Mouse (Mus musculus) 3134 (cell line): Measurements from ENCODE around the gene Rprml.
"Not testable (repeated sequence)": the region's sequence is repeated elsewhere in the genome, so short reads cannot be mapped to it uniquely, and the experiment has no call there.

ENCODE experiments used
- DNase-seq: peaks from one replicate; pipeline ENCODE4 v3.0.0-alpha.2; 2011; ENCODE audit warnings: low spot score; ENCODE audit not compliant: insufficient read length; ENCODE audit errors: extremely low read depth

Rprml gene

DNA sequence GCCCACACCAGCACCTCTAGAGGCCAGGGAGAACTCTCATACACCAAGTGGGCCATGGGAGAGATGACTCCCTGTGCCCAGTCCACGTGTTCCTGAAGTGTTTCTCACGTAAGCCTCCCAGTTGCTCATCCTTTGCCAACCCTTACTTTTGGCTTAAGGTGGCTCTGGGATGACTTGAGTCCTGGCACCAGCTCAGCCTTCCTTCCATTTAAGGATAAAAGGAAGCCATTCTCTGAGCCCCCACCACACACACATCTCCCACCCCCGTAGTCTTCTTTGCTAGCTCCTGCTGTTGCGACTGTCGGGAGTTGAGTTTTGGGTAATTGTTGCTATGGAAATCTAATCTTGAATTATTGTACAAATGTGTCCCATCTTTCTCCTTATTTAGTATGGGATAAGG, 13.2 kb downstream of the Rprml start:
- no peak for DNase-seq

DNA sequence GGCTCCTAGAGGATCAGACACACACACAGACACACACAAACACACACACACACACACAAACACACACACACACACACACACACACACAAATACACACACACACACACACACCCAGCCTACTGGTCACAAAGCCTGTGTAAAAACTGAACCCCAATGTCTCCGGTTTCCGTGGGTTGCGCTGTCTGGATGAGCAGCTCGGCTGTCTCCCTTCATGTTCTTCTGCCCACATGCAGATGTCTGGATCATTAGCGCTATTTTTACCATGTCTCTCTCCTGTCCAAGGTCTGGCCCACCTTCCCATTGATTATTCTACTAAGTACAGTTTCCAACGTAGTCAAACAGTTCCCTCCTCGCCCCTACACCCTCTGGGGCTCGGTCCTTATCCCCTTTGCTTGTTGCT, 13.7 kb downstream of the Rprml start:
- no peak for DNase-seq

DNA sequence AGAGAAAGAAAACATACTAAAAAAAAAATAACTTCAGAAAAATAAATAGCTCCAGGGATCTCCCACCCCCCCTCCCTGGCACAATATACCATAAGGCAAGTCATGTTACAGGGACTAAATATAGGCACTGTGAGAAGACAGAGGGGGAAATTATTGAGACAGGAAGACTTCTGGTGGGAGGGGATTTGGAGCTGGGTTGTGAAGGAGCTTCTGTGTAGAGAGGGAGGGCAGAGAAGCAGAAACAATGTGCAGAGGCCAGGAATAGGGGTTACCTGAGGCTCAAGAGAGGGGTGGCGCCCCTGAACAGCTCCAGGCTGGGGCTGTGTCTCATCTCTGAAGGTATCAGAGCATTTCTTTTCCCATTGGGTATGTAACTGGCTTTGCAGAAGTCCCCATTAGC, 16.3 kb downstream of the Rprml start:
- no peak for DNase-seq

DNA sequence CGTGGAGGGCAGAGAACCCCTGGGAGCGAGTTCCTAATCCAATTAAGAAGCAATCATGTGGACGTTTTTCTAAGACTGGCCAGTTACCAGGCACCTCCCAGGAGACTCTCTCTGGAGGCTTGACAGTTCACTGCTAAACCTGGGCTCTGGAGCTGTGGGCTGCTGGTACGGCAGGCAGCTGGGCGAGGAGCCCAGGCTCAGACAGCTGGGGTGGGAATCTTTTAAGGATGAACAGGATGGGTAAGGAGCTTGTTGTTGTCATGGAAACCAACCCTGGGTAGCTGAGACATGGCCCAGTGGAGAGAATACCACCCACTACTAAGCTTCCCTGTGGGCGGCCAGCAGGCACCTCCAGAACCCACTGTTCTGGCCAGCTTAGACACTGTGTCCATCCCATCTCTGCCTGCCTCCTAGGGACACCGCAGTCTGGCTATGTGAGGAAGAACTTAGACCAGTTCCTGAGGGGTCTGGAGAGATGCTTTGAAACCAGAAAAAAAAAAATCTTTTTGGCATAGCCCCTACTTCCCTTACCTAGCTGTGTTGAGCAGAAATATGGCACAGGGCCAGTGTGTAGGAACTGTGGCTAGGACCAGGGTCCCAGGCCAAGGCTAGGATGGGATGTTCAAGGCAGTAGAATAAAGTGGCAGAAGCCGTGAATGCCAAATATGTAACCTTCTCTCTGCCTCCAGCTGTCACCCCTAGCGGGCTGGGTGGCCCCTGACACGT, 17.0 kb downstream of the Rprml start:
- DNase-seq, result no peak

DNA sequence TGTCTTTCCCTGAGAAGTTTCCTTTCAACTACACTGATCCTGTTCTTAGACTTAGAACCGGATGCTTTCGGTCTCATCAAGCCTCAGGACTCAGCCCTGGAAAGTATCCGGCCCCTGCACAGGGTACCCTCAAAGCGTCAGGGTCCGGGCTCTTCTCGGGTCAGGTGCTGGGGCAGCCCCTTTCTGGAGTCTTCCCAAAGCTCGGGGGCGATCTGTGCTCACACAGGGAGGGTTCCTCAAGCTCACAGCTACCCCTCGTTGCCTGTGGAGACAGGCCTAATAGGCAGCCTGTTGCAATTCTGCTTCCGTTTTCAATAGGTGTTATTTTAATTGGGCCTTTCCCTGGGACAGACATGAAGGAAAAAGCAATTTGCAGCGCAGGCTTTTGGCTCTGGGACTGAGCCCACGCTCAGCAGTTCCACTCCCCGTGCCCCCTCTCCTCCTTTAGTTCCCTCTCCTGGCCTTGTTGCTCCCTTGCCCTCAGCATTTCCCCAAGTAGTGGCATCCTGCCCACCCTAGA, 17.6 kb downstream of the Rprml start:
- no peak for DNase-seq

DNA sequence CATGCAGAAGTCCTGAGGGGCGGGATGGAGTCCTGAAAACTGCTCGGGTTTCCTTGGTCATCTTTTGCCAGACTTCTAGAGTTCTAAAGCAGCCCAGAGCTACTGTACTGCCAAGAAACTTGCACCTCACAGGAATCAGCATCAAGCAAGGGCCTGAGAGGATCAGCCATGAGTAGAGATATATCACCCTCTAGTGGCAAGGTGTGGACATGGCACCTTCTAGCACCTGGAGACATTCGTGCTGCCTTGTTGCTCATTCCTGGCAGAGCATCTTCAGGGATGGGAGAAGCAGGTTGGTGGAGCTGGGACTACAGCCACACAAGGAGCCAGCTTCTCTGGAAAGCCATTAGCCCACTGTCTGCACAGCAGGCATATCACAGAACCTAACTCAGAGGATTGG, 26.2 kb downstream of the Rprml start:
- DNase-seq, result no peak

DNA sequence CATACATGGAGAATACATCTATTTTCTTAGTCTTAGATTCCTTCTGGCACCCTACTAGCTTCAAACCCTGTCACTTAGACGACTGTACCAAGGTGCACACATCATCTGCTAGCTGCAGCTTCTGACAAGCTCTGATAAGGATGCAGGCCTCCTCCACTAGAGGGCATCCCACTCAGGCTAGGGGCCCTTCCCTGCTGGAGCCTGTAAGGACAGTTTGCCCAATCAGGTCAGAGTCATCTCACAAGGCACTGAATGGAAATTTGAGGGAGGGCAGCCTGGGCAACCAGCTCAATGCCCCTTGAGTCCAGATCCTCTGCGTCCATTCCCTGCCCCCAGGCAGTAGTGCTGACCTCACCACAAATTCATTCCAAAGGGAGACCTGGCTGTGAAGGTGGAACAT, 27.7 kb downstream of the Rprml start:
- DNase-seq, result not testable (repeated sequence)

DNA sequence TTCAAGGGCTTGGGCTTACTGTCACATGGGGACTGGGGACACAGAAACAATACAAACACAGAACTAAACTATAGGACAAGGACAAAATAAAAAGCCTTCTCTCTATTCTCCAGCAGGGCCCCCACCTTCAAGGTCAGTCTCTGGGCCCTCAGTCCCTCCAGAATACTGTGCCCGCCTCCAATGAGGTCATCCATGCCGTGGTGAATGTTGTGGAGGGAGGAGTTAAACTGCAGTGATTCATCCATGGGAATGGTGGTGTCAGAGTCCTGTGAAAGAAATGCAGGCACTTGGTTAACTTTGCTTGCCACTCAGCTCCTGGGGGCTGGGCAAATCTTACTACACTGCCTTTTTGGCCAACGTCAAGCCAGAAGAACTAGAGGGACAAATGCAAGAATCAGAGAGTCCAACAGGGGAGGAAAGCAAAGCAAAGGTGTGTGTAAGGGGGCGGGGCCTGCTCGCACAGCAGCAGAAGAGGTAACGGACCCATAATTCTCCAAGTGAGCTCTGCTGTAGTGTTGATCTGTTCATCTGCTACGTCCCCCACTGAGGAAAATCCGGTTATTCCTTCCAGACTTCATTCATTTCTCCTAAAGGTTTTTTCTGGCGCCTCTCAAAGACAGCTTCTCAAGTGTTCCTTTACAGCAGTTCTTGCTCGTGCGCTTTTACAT, 34.4 kb downstream of the Rprml start:
- peak; percentile 58 for DNase-seq

DNA sequence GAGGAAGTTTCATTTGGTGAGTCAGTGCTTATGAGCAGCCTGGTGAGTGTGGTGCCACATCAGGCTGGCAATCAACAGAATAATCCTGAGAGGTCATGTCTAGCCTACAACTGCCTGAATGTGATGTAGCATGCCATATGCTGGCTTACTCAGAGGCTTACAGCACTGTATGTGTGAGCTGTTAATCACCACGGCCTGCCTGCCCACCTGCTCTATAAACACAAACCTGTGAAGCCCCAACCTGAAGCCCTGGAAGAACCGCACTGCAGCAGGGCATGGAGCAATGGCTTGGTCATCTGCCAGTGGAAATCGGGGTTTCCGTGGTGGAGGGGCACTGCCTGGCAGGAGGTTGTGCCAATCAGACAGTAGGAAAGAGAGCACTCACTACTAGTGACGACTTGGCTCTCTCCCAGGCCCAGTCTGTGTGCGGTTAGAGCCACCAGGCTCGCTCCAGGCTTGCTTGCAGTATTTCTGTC, 35.9 kb downstream of the Rprml start:
- DNase-seq, result peak; percentile 84

DNA sequence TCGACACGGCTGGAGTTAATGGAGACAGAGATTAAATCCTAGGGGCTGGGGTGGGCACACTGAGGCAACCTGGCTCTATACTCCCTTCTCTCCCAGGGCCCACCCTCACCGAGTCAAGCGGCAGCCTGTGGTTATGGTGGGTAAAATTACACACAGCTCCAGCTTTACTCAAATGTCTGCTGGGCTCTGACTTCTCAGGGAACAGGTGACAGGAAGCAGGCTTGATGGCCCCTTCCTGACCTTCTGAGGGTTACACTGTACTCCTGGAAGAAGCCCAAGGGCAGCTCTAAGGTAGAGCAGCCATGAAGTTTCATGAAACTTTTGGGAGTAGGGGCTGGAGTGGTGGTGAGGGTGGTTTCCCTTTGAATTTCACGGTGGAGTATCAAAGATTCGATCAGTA, 37.3 kb downstream of the Rprml start:
- no peak for DNase-seq

DNA sequence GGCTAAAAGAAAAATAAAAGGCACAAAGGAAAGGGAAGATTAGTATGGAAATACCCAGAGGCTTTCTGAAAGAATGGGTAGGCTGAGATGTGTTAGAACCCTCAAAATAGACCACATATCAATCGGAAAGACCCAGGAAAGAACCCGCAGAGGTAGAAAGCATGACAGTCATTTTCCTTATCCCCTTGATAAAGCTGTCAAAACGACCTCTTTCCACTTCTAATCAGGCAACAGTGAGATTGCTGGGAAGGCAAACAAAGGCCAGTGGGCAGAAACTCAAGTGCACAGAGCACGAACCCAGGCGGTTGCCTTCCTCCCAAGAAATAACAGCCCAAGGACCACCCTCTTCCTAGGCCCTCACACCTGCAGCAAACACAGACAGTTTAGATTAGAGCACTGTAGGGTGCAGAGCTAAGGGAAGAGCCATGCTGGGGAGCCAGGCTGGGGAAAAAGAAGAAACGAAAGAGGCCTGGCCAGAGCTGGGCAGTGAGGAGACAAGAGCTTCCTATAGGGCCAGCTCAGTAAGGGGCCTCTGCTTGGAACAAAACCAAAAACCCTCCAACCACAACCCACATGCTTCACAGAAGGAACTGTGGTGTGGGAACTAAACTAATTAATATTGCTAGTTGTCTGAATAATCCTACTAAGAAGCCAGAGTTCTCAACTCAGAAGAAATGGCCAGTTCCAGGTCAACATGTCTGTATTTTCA, 39.1 kb downstream of the Rprml start:
- DNase-seq, result no peak

DNA sequence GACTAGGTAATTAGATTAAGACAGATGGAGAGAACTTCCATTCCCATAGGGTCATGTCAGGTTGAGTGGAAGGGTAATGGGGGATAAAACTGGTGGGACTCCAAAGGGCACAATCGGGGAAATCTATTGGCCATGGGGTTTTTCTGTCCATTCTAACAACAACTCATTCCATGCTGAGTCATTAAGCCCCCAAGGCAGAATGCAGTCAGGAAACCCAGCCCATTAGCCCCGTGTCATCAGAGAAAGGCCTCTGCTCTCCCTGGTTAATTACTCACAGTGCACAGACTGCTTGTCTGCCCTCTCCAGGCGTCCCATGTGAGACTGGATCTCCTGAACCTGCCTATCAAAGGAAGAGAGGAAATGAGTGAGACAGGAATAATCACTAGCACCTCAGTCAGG, 39.6 kb downstream of the Rprml start:
- no peak for DNase-seq

DNA sequence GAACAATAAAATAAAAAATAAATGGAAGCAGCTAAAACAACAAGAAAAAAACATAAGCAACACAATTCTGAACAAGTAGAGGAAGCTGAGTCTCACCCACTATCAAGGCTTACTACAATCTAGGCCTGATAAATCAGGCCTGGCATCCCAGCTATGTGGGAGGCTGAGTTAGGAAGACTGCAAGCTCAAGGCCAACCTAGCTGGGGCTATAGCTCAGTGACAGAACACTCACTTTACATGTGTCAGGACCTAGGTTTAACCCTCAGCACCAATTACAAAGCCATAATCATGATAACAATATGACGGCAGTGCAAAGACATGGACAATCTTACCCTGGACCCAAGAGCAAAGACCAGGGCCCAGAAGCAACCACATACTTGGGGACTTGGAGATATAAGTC, 41.7 kb downstream of the Rprml start:
- no peak for DNase-seq

DNA sequence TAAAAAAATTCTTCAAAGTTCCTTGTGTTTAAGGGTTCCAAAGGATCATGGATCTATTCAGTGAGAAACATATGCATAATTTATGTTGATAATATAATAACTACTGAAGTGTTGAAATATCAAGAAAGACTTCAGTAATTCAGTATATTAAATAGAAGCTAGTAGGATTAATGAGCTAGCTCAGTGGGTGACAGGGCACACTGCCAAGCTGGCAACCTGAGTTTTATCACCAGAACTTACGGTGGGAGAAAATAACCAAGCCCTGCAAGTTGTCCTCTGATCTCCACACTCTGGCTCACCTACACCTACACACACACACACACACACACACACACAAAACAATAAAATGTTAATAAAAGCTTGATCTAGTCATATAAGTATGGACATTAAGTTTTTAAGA, 43.9 kb downstream of the Rprml start:
- DNase-seq, result no peak

DNA sequence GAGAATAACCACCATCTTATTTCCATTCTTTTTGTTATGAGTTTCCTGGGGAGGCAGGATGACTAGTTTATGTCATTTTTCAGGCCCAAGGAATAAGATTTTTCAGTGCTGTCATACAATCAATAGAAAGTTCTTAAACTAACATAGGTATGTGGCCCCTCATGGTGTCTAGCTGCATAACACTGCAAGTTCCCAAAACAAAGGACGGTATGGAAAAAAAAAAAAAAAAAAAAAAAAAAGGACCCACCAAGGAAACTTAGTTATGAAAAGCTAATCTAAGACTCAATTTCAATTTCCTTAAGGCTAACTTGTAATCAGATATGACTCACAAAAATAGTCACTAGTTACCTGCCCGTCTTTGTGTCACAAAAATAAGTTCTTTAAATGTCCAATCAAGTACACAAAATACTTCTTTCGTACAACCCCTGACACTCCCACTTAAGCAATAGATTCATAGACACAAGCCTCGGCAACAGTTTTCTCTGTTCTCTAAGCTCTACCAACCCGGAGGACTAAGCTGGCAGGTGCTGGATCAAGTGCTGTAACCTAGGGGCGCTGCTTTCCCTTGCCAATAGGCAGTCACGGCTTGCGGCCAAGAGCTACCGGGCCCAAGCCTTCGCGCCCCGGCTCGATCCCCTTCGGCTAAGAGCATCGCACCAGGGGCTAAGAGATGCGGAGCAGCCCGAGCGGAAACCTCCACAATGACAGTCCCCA, 47.6 kb downstream of the Rprml start:
- no peak for DNase-seq

DNA sequence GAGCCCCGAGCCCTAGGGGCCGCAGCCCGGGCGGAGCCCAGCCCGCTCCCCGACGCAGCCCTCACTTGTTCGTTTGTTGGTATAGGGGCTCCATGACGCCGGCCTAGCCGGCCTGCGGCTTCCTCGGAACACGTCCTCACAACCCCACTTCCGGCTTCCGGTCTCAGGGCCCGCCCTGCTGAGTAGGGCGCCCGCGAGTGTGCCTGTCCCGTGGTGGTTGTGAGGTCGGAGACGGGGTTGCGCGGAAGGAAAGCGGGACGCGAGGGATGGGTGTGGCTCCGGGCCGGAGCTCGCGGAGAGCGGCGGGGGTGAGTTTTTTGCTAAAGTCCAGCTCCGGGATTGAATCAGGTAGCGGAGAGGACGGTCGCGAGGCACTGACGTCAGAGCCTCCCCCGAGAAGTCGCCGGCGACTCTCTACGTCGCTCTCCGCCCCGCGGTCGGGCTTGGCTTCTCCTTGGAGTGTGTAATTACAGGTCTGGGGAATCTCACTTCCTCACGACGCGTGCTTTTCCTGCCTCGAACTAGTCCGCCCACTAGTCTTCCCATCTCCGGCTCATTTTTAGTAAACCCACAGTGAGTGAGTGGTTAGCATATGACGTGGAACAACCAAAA, 48.3 kb downstream of the Rprml start, which contains the start of gene Gosr2:
Gene Gosr2 (minus strand): TSS at position 334 of the 612 bp plus-strand sequence.
- DNase-seq, result peak; percentile 97

DNA sequence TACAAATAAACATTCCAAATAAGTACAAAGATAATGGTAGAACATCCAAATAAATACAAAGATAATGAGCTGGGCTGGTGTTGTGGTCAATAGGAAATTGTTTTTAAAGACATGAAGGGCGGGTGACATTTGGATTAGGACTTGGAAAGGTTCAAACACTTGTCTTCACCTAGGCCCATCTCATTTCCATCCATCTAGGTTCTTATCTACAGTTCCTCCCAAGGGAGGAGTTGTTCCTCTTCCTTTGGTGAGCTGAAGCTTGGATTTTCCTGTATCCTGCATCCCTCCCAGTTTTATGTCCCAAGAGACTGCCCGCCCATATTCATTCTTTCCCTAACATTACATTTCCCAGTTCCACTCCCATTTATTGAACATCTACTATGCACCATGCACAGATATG, 48.9 kb downstream of the Rprml start:
- no peak for DNase-seq
